ENCODE assay signal across 8 mouse cellular contexts in genomic region chr6:115776363-115776762, GRCm38 (mm10). TPM values are rescaled to one million over a fixed set of nuclear protein-coding genes. Genes with fewer than 3 reads are reported as not detected.
DNase-seq lines count a peak whose midpoint lies in the region; ATAC-seq and TF ChIP-seq lines count a peak whose summit lies in the region.

No protein-coding gene starts in this region.

- H3K36me3 ChIP-seq in heart, embryonic 14.5 days (ENCODE audit: control insufficient read depth, insufficient read depth, low read length), result peaks cover 32% of the 10 kb centered on the region
- peaks cover 31% of the 10 kb centered on the region for H3K36me3 ChIP-seq in embryonic facial prominence, embryonic 13.5 days
- peaks cover 7% of the 10 kb centered on the region; the same call in 1 of the 2 replicates for H3K36me3 ChIP-seq in hindbrain, postnatal 0 days (ENCODE audit: insufficient read depth, low read length)
- no peaks in the 10 kb centered on the region for H3K36me3 ChIP-seq in myocyte (ENCODE audit: control insufficient read depth, insufficient read depth)

- no peak for TF ChIP-seq CTCF in hindbrain, postnatal 0 days (IDR thresholded peaks at IDR 0.05; ENCODE audit: low read depth)

- peak overlapping the region; percentile 92 to 99 for H3K27ac ChIP-seq in heart, embryonic 14.5 days (replicated peaks in 1 of 2; ENCODE audit: control insufficient read depth in 1 of 2, insufficient read depth in 1 of 2, low read depth in 2 of 2, low read length in 2 of 2)
- 0 out of 2 replicates have a peak overlapping the region, but pooled peaks have one; percentile 88 for H3K27ac ChIP-seq in embryonic facial prominence, embryonic 13.5 days
- no peak overlapping the region for H3K27ac ChIP-seq in hindbrain, postnatal 0 days

- no peaks in the 10 kb centered on the region for H3K27me3 ChIP-seq in heart, embryonic 14.5 days (ENCODE audit: control insufficient read depth, insufficient read depth, low read length)
- H3K27me3 ChIP-seq in embryonic facial prominence, embryonic 13.5 days, result no peaks in the 10 kb centered on the region
- H3K27me3 ChIP-seq in hindbrain, postnatal 0 days (ENCODE audit: insufficient read depth, low read length), result no peaks in the 10 kb centered on the region
- no peaks in the 10 kb centered on the region for H3K27me3 ChIP-seq in myocyte (ENCODE audit: control insufficient read depth, insufficient read depth, insufficient read length)

- H3ac ChIP-seq in myocyte (ENCODE audit: control insufficient read depth, insufficient read length), result no peak overlapping the region

- no peak for ATAC-seq in heart, embryonic 14.5 days (ENCODE audit: insufficient number of reproducible peaks, insufficient read depth, low FRiP score, low read depth)
- no peak for ATAC-seq in embryonic facial prominence, embryonic 13.5 days (ENCODE audit: insufficient number of reproducible peaks, insufficient read depth, low FRiP score, low TSS enrichment, low read depth)
- no peak for ATAC-seq in hindbrain, postnatal 0 days

- H3K9me3 ChIP-seq in heart, embryonic 14.5 days (ENCODE audit: control insufficient read depth, low read length), result 0 out of 2 replicates have a peak, but pooled peaks cover 4% of the 10 kb centered on the region
- H3K9me3 ChIP-seq in embryonic facial prominence, embryonic 13.5 days, result no peaks in the 10 kb centered on the region
- no peaks in the 10 kb centered on the region for H3K9me3 ChIP-seq in hindbrain, postnatal 0 days (ENCODE audit: low read length)

- peak overlapping the region; percentile 96 for H3K4me2 ChIP-seq in heart, embryonic 14.5 days (ENCODE audit: low read length)
- H3K4me2 ChIP-seq in embryonic facial prominence, embryonic 13.5 days, result peak overlapping the region; percentile 93
- peak overlapping the region; percentile 75 for H3K4me2 ChIP-seq in hindbrain, postnatal 0 days (ENCODE audit: low read depth, low read length)
- peak overlapping the region; percentile 91 for H3K4me2 ChIP-seq in myocyte (ENCODE audit: low read depth)

- peak overlapping the region; percentile 60 to 81 for H3K4me3 ChIP-seq in heart, embryonic 14.5 days (ENCODE audit: control insufficient read depth in 1 of 2, insufficient read depth in 1 of 2, low read depth in 1 of 2, low read length in 2 of 2)
- H3K4me3 ChIP-seq in embryonic facial prominence, embryonic 13.5 days, result peak overlapping the region; percentile 81
- peak overlapping the region; percentile 65; the same call in 1 of the 2 replicates for H3K4me3 ChIP-seq in hindbrain, postnatal 0 days (ENCODE audit: low read length)
- H3K4me3 ChIP-seq in myocyte, result peak overlapping the region; percentile 42

- H3K9ac ChIP-seq in heart, embryonic 14.5 days (ENCODE audit: low read length), result peak overlapping the region; percentile 92
- H3K9ac ChIP-seq in embryonic facial prominence, embryonic 13.5 days, result peak overlapping the region; percentile 86
- H3K9ac ChIP-seq in hindbrain, postnatal 0 days (replicated peaks; ENCODE audit: low read length), result 0 out of 2 replicates have a peak overlapping the region, but pooled peaks have one; percentile 75

- H3K4me1 ChIP-seq in heart, embryonic 14.5 days (ENCODE audit: control insufficient read depth in 2 of 2, insufficient read depth in 2 of 2, low read length in 2 of 2), result peaks cover 12 to 30% of the 10 kb centered on the region in 2 experiments
- H3K4me1 ChIP-seq in embryonic facial prominence, embryonic 13.5 days, result peaks cover 23% of the 10 kb centered on the region
- peaks cover 21% of the 10 kb centered on the region for H3K4me1 ChIP-seq in hindbrain, postnatal 0 days (ENCODE audit: insufficient read depth, low read length)

- H3K79me2 ChIP-seq in myocyte (ENCODE audit: control insufficient read depth, insufficient read depth), result peaks cover 20% of the 10 kb centered on the region

- no peak for TF ChIP-seq POLR2A in myocyte (IDR thresholded peaks at IDR 0.05; ENCODE audit: insufficient read length, low read depth)

- no peak for DNase-seq in heart, postnatal 25 days (ENCODE audit: low spot score)
- DNase-seq in hindbrain, postnatal 0 days (ENCODE audit: low spot score), result no peak
- no peak for DNase-seq in adrenal gland, postnatal 36 days
- DNase-seq in spleen, postnatal 4 days (ENCODE audit: low spot score in 2 of 2), result no peak
- no peak for DNase-seq in left cerebral cortex, postnatal 4 days

- intact Hi-C loops in heart, postnatal 25 days (cut with DNase I), result no loop called here
- intact Hi-C loops in left cerebral cortex, postnatal 4 days (cut with DNase I), result no loop called here

- 9% methylated on average over 9 of the region's 9 CpGs for WGBS in heart, embryonic 14.5 days
- 56% methylated on average over 9 of the region's 9 CpGs for WGBS in embryonic facial prominence, embryonic 13.5 days
- 70% methylated on average over 9 of the region's 9 CpGs for WGBS in hindbrain, postnatal 0 days

TF ChIP-seq in myocyte, 11 proteins besides CTCF, POLR2A, EP300 and RAD21:
- no peak for TF ChIP-seq E2F4 (IDR thresholded peaks at IDR 0.05; ENCODE audit: insufficient read depth)
- no peak for TF ChIP-seq MYOD1 (IDR thresholded peaks at IDR 0.05; ENCODE audit: control insufficient read depth in 1 of 3, insufficient read length in 2 of 3, low read depth in 2 of 3)

RNA-seq across cellular contexts. Expression of gene Cand2, which starts 2.0 kb away (rescaled TPM):
- 46.9 and 48.3 TPM in 2 replicates for polyA plus RNA-seq in heart, embryonic 14.5 days (2014; fragmentation: Nextera tagmentation; extraction: Ambion mirVana)
- total RNA-seq in heart, postnatal 25 days (2021), result 10 to 100 TPM; 72.5 to 74.4 TPM
- 42.2 and 45.8 TPM in 2 replicates for polyA plus RNA-seq in embryonic facial prominence, embryonic 13.5 days (2015; fragmentation: Nextera tagmentation; extraction: Ambion mirVana)
- 10.5 and 12.5 TPM in 2 replicates for total RNA-seq in hindbrain, postnatal 0 days (2014; rRNA removed)
- 4.5 and 5.5 TPM in 2 replicates for polyA plus RNA-seq in hindbrain, postnatal 0 days (2015; fragmentation: Nextera tagmentation; extraction: Ambion mirVana)
- 31.3 TPM for polyA plus RNA-seq in myocyte (2012; fragmentation: generic; extraction: Trizol)
- total RNA-seq in adrenal gland, postnatal 36 days (2021), result 10 to 100 TPM; 10.4 to 12.7 TPM
- 1 to 10 TPM; 8.3 to 8.5 TPM for total RNA-seq in left cerebral cortex, postnatal 4 days (2021)

RNA-seq across cellular contexts. Expression of gene Tmem40, which starts 14.2 kb away (rescaled TPM):
- polyA plus RNA-seq in heart, embryonic 14.5 days (2014; fragmentation: Nextera tagmentation; extraction: Ambion mirVana), result 0.55 and 1.3 TPM in 2 replicates
- total RNA-seq in heart, postnatal 25 days (2021), result 1 to 10 TPM in 1 of 2 experiments, not detected in 1; 1.0 TPM
- polyA plus RNA-seq in embryonic facial prominence, embryonic 13.5 days (2015; fragmentation: Nextera tagmentation; extraction: Ambion mirVana), result 3.7 and 4.2 TPM in 2 replicates
- total RNA-seq in hindbrain, postnatal 0 days (2014; rRNA removed), result 0.68 and 2.5 TPM in 2 replicates
- 2.5 and 2.9 TPM in 2 replicates for polyA plus RNA-seq in hindbrain, postnatal 0 days (2015; fragmentation: Nextera tagmentation; extraction: Ambion mirVana)
- polyA plus RNA-seq in myocyte (2012; fragmentation: generic; extraction: Trizol), result 0.37 TPM
- total RNA-seq in adrenal gland, postnatal 36 days (2021), result under 1 TPM in 1 of 2 experiments, not detected in 1; 0.33 TPM
- total RNA-seq in left cerebral cortex, postnatal 4 days (2021), result 1 to 10 TPM in 1 of 2 experiments, under 1 TPM in 1; 0.60 to 1.2 TPM

RNA-seq across cellular contexts. Expression of gene Rpl32, which starts 32.2 kb away (rescaled TPM):
- polyA plus RNA-seq in heart, embryonic 14.5 days (2014; fragmentation: Nextera tagmentation; extraction: Ambion mirVana), result 1,410 and 1,566 TPM in 2 replicates
- 100 to 1,000 TPM; 575 to 621 TPM for total RNA-seq in heart, postnatal 25 days (2021)
- polyA plus RNA-seq in embryonic facial prominence, embryonic 13.5 days (2015; fragmentation: Nextera tagmentation; extraction: Ambion mirVana), result 2,295 and 2,526 TPM in 2 replicates
- 790 and 802 TPM in 2 replicates for total RNA-seq in hindbrain, postnatal 0 days (2014; rRNA removed)
- polyA plus RNA-seq in hindbrain, postnatal 0 days (2015; fragmentation: Nextera tagmentation; extraction: Ambion mirVana), result 1,119 and 1,169 TPM in 2 replicates
- polyA plus RNA-seq in myocyte (2012; fragmentation: generic; extraction: Trizol), result 4,367 TPM
- 1,000 to 10,000 TPM; 1,143 to 1,221 TPM for total RNA-seq in adrenal gland, postnatal 36 days (2021)
- total RNA-seq in left cerebral cortex, postnatal 4 days (2021), result 100 to 1,000 TPM; 842 to 903 TPM
